In the genomic region with DNA sequence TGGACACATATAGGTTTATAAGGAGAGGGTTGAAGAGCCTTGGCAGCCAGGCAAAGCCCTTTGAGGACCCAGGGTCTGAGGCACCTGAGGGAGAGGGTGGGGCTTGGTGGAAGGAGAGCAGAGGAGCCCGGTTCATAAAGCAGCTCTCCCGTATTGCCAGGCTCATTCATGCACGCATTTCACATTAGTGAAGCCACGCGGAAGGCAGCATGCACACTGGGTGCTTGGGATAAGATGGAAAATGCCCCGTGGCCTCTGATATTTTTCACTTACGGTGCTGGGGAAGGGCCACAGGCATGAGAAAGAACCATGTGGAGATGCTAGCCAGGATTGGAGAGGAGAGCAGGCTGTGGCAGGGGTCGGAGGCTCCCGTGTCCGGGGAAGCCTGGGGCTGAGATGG, we compare ENCODE assay signal across 27 mouse cellular contexts. TPM values are rescaled to one million over a fixed set of nuclear protein-coding genes. Genes with fewer than 3 reads are reported as not detected.
DNase-seq lines count a peak whose midpoint lies in the region; ATAC-seq lines count a peak whose summit lies in the region.
"Had no signal": no experiment of that assay in that cellular context is flagged by ENCODE, and none has a peak within 500 bp of the region (broad histone marks: within the 10 kb centered on the region; RNA-seq: fewer than 3 reads in every experiment).

No protein-coding gene starts in this region.

- H3K27ac ChIP-seq in forebrain, embryonic 10.5 days: peak overlapping the region; percentile 21
- no peak overlapping the region for H3K27ac ChIP-seq in forebrain, embryonic 16.5 days (ENCODE audit: low read length)
- no peak overlapping the region for H3K27ac ChIP-seq in kidney, embryonic 16.5 days (ENCODE audit: low read length)
- H3K27ac ChIP-seq: embryonic facial prominence, embryonic 12.5 days; embryonic facial prominence, embryonic 15.5 days; forebrain, embryonic 12.5 days; forebrain, embryonic 15.5 days; heart, adult 2 months; heart, embryonic 10.5 days; heart, embryonic 13.5 days; intestine, embryonic 15.5 days had no signal

- no peak for ATAC-seq in forebrain, embryonic 16.5 days
- no peak for ATAC-seq in kidney, embryonic 16.5 days (ENCODE audit: low FRiP score, low TSS enrichment)
- ATAC-seq: forebrain, embryonic 15.5 days; hindbrain, embryonic 16.5 days; intestine, embryonic 15.5 days had no signal

- no peaks in the 10 kb centered on the region for H3K9me3 ChIP-seq in forebrain, embryonic 10.5 days
- H3K9me3 ChIP-seq in forebrain, embryonic 16.5 days (ENCODE audit: control insufficient read depth, low read length): no peaks in the 10 kb centered on the region
- no peaks in the 10 kb centered on the region for H3K9me3 ChIP-seq in kidney, embryonic 16.5 days (ENCODE audit: low read length)
- H3K9me3 ChIP-seq: embryonic facial prominence, embryonic 12.5 days; embryonic facial prominence, embryonic 15.5 days; forebrain, embryonic 12.5 days; forebrain, embryonic 15.5 days; G1E; heart, embryonic 10.5 days; heart, embryonic 13.5 days; intestine, embryonic 15.5 days had no signal

- H3K27me3 ChIP-seq in forebrain, embryonic 10.5 days (ENCODE audit: poor library complexity, severe bottlenecking): peaks cover 5% of the 10 kb centered on the region; the same call in 1 of the 2 replicates
- no peaks in the 10 kb centered on the region for H3K27me3 ChIP-seq in forebrain, embryonic 16.5 days (replicated peaks; ENCODE audit: control insufficient read depth, insufficient read depth, low read length)
- H3K27me3 ChIP-seq in kidney, embryonic 16.5 days (ENCODE audit: insufficient read depth, low read length): no peaks in the 10 kb centered on the region
- H3K27me3 ChIP-seq: embryonic facial prominence, embryonic 12.5 days; embryonic facial prominence, embryonic 15.5 days; forebrain, embryonic 15.5 days; intestine, embryonic 15.5 days had no signal

- no peak for DNase-seq in forebrain, embryonic 10.5 days (ENCODE audit: extremely low spot score, low spot score)
- no peak for DNase-seq in kidney, adult 8-10 months
- DNase-seq in retina, embryonic 14.5 days (ENCODE audit: low spot score): peak; percentile 54
- no peak for DNase-seq in liver
- no peak for DNase-seq in kidney, adult 18-20 months
- DNase-seq: adrenal gland, adult 2 months; adrenal gland, postnatal 14 days; B cell, adult 2 months; cerebellum, adult 11-12 months; cerebellum, adult 8-10 months; cerebellum, postnatal 25 days; gastrocnemius, postnatal 36 days; heart, adult 2 months; heart, postnatal 14 days; heart, postnatal 4 days had no signal

- H3K4me1 ChIP-seq in forebrain, embryonic 10.5 days: peaks cover 55% of the 10 kb centered on the region
- peaks cover 7% of the 10 kb centered on the region; the same call in 1 of the 2 replicates for H3K4me1 ChIP-seq in forebrain, embryonic 16.5 days (replicated peaks; ENCODE audit: control insufficient read depth, insufficient read depth, low read length)
- 0 out of 2 replicates have a peak, but pooled peaks cover 4% of the 10 kb centered on the region for H3K4me1 ChIP-seq in kidney, embryonic 16.5 days (ENCODE audit: insufficient read depth, low read length)
- H3K4me1 ChIP-seq: embryonic facial prominence, embryonic 12.5 days; embryonic facial prominence, embryonic 15.5 days; heart, embryonic 13.5 days; intestine, embryonic 15.5 days had no signal

- no peak overlapping the region for H3K4me2 ChIP-seq in forebrain, embryonic 16.5 days (ENCODE audit: low read length)
- H3K4me2 ChIP-seq in kidney, embryonic 16.5 days (replicated peaks; ENCODE audit: low read depth, low read length): no peak overlapping the region
- H3K4me2 ChIP-seq: embryonic facial prominence, embryonic 12.5 days; embryonic facial prominence, embryonic 15.5 days; forebrain, embryonic 12.5 days; forebrain, embryonic 15.5 days; heart, embryonic 13.5 days; intestine, embryonic 15.5 days had no signal

- H3K36me3 ChIP-seq in forebrain, embryonic 10.5 days (replicated peaks): no peaks in the 10 kb centered on the region
- H3K36me3 ChIP-seq in forebrain, embryonic 16.5 days (ENCODE audit: control insufficient read depth, insufficient read depth): no peaks in the 10 kb centered on the region
- H3K36me3 ChIP-seq in kidney, embryonic 16.5 days (ENCODE audit: insufficient read depth, low read length): no peaks in the 10 kb centered on the region
- H3K36me3 ChIP-seq: embryonic facial prominence, embryonic 12.5 days; embryonic facial prominence, embryonic 15.5 days; forebrain, embryonic 12.5 days; forebrain, embryonic 15.5 days; G1E; heart, embryonic 10.5 days; heart, embryonic 13.5 days; intestine, embryonic 15.5 days had no signal

- 72% methylated on average over 10 of the region's 10 CpGs for WGBS in forebrain, embryonic 10.5 days
- WGBS in forebrain, embryonic 16.5 days: 59% methylated on average over 10 of the region's 10 CpGs
- WGBS in kidney, embryonic 16.5 days: 55% methylated on average over 10 of the region's 10 CpGs

- no peak overlapping the region for H3K9ac ChIP-seq in forebrain, embryonic 16.5 days (replicated peaks; ENCODE audit: low read depth, low read length)
- 0 out of 2 replicates have a peak overlapping the region, but pooled peaks have one; percentile 16 for H3K9ac ChIP-seq in kidney, embryonic 16.5 days (replicated peaks; ENCODE audit: low read length)
- H3K9ac ChIP-seq: embryonic facial prominence, embryonic 12.5 days; embryonic facial prominence, embryonic 15.5 days; forebrain, embryonic 12.5 days; forebrain, embryonic 15.5 days; heart, embryonic 13.5 days; intestine, embryonic 15.5 days had no signal

- H3K4me3 ChIP-seq in forebrain, embryonic 10.5 days: no peak overlapping the region
- H3K4me3 ChIP-seq in forebrain, embryonic 16.5 days (replicated peaks; ENCODE audit: low read length): no peak overlapping the region
- no peak overlapping the region for H3K4me3 ChIP-seq in kidney, embryonic 16.5 days (ENCODE audit: low read length)
- H3K4me3 ChIP-seq: embryonic facial prominence, embryonic 12.5 days; embryonic facial prominence, embryonic 15.5 days; forebrain, embryonic 12.5 days; forebrain, embryonic 15.5 days; heart, adult 2 months; heart, embryonic 10.5 days; heart, embryonic 13.5 days; intestine, embryonic 15.5 days had no signal

RNA-seq across cellular contexts. Expression of gene Matn1, which starts 13.0 kb away (rescaled TPM):
- not detected in 2 replicates for polyA plus RNA-seq in forebrain, embryonic 10.5 days (2016; fragmentation: Nextera tagmentation; extraction: Ambion mirVana)
- polyA plus RNA-seq in forebrain, embryonic 16.5 days (2015; fragmentation: Nextera tagmentation; extraction: Ambion mirVana): 3.3 TPM in 1 of 2 replicates, not detected in the other
- polyA plus RNA-seq in kidney, embryonic 16.5 days (2015; fragmentation: Nextera tagmentation; extraction: Ambion mirVana): 0.52 and 0.59 TPM in 2 replicates
- polyA plus RNA-seq: adrenal gland, adult 2 months; forebrain, embryonic 15.5 days; heart, embryonic 10.5 days; heart, embryonic 13.5 days; hindbrain, embryonic 11.5 days had no signal

RNA-seq across cellular contexts. Expression of gene Laptm5, which starts 44.2 kb away (rescaled TPM):
- 16.7 and 17.1 TPM in 2 replicates for polyA plus RNA-seq in forebrain, embryonic 10.5 days (2016; fragmentation: Nextera tagmentation; extraction: Ambion mirVana)
- polyA plus RNA-seq in forebrain, embryonic 16.5 days (2015; fragmentation: Nextera tagmentation; extraction: Ambion mirVana): 18.5 and 23.4 TPM in 2 replicates
- polyA plus RNA-seq in kidney, embryonic 16.5 days (2015; fragmentation: Nextera tagmentation; extraction: Ambion mirVana): 21.6 and 25.9 TPM in 2 replicates
